Mouse (Mus musculus) liver, adult 2 months (tissue): Measurements from ENCODE around the gene Snd1.

Source experiments
- CTCF ChIP-seq: fragments of 200-500 bp; IDR thresholded peaks from 2 replicates; pipeline ENCODE4 v1.5.1; 2011; ENCODE audit warnings: low read depth, low read length, control low read depth
- POLR2A ChIP-seq: fragments of 200-500 bp; IDR thresholded peaks from 2 replicates; pipeline ENCODE4 v1.6.1; 2011; ENCODE audit warnings: low read length, control low read depth; ENCODE audit not compliant: insufficient read depth; ENCODE audit errors: extremely low read depth

DNA sequence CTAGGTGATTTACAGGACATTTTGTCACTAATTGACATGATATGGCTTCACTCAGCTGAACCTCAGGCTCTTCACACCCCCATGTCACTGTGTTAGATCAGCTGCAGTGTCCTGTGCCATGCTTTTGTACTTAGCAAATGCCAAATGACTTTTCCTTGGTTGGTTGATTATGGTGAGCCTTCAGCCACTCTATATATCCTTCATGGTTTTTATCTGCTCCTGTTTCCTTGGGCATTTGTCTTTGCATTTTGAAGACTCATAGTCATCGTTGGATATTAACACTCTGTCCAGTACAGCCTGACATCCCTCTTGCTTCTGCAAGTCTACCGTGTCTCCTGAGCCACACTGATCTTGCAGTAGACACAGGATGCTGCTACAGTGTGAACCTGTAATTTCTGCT lies 384.2 kb downstream of the Snd1 start:
- TF ChIP-seq CTCF, result no peak
- no peak for TF ChIP-seq POLR2A
